Mouse (Mus musculus): Measurements from ENCODE around the gene Braf.

- TF ChIP-seq CTCF (IDR thresholded peaks at IDR 0.05; ENCODE audit: borderline replicate concordance, insufficient read depth, low read length) (no peak), POLR2A (IDR thresholded peaks at IDR 0.05; ENCODE audit: low read depth, low read length) (no peak)
These were observed 43.5 kb downstream of the Braf start for GRCm38 (mm10) chr6:39681795-39682194.
